Mouse (Mus musculus): Measurements from ENCODE around the gene Pim3.

- TF ChIP-seq POLR2A (IDR thresholded peaks at IDR 0.05; ENCODE audit: borderline replicate concordance, insufficient read depth, low read length), result no peak
- no peak for TF ChIP-seq CTCF (IDR thresholded peaks at IDR 0.05; ENCODE audit: borderline replicate concordance, insufficient read depth, low read depth, low read length)
Measured at GRCm38 (mm10) chr15:88892876-88893275, 30.9 kb downstream of the Pim3 start.

All from cerebellum, adult 2 months (tissue).